Mouse (Mus musculus) adrenal gland, adult 2 months (tissue): Measurements from ENCODE around the gene Slc26a5. TPM values are rescaled to one million over a fixed set of nuclear protein-coding genes. Genes with fewer than 3 reads are reported as not detected.

ENCODE experiments used
- DNase-seq: peaks from one replicate; pipeline ENCODE4 v3.0.0; 2021
- long read RNA-seq: library from polyadenylated mRNA; stranded (forward); transcript quantifications from one replicate; pipeline ENCODE4 v2.0.0, GENCODE M21; 2021
- polyA plus RNA-seq: library from polyadenylated mRNA; depleted of rRNA; stranded (reverse); fragments of >200 nt; gene quantifications from 2 replicates; pipeline ENCODE4 v1.2.3, GENCODE M21; 2012; rRNA removed
- total RNA-seq, 2 experiments: library from RNA; stranded (reverse); gene quantifications; 2 replicates each; pipeline ENCODE4 v1.2.3; 2021

Gene Slc26a5
- under 1 TPM in 1 of 2 experiments, not detected in 1; 0.14 TPM for total RNA-seq
- not detected in 2 replicates for polyA plus RNA-seq
- long read RNA-seq: 0 reads

- peak; percentile 11 for DNase-seq
Measured at GRCm38 (mm10) chr5:21865346-21866107, at the start of gene Slc26a5. Slc26a5 (minus strand) TSS chr5:21865604.

GRCm38 (mm10) chr5:21914776-21915175, 49.4 kb upstream of the Slc26a5 start:
- DNase-seq: peak; percentile 61

GRCm38 (mm10) chr5:21912835-21913530, 47.6 kb upstream of the Slc26a5 start:
- DNase-seq: no peak

GRCm38 (mm10) chr5:21910726-21911125, 45.3 kb upstream of the Slc26a5 start:
- DNase-seq: no peak

GRCm38 (mm10) chr5:21909713-21910112, 44.3 kb upstream of the Slc26a5 start:
- DNase-seq: no peak

GRCm38 (mm10) chr5:21901411-21901810, 36.0 kb upstream of the Slc26a5 start:
- peak; percentile 80 for DNase-seq

- DNase-seq: peak; percentile 41
Measured at GRCm38 (mm10) chr5:21900891-21901290, 35.5 kb upstream of the Slc26a5 start.

- no peak for DNase-seq
Measured at GRCm38 (mm10) chr5:21898875-21899274, 33.5 kb upstream of the Slc26a5 start.

GRCm38 (mm10) chr5:21896586-21896985, 31.2 kb upstream of the Slc26a5 start:
- peak; percentile 37 for DNase-seq

- DNase-seq: no peak
Measured at GRCm38 (mm10) chr5:21894168-21894567, 28.8 kb upstream of the Slc26a5 start.

GRCm38 (mm10) chr5:21866750-21867149, 1.3 kb upstream of the Slc26a5 start:
- DNase-seq: no peak

- peak; percentile 10 for DNase-seq
Measured at GRCm38 (mm10) chr5:21866311-21866712, 908 bp upstream of the Slc26a5 start.

GRCm38 (mm10) chr5:21858653-21859052, 6.8 kb downstream of the Slc26a5 start:
- DNase-seq: no peak

- DNase-seq: no peak
Measured at GRCm38 (mm10) chr5:21851679-21852340, 13.6 kb downstream of the Slc26a5 start.

GRCm38 (mm10) chr5:21847438-21847837, 18.0 kb downstream of the Slc26a5 start:
- no peak for DNase-seq

- no peak for DNase-seq
Measured at GRCm38 (mm10) chr5:21846616-21847290, 18.7 kb downstream of the Slc26a5 start.

GRCm38 (mm10) chr5:21844676-21845075, 20.7 kb downstream of the Slc26a5 start:
- no peak for DNase-seq

GRCm38 (mm10) chr5:21831761-21832160, 33.6 kb downstream of the Slc26a5 start:
- DNase-seq: no peak

- no peak for DNase-seq
Measured at GRCm38 (mm10) chr5:21828855-21829254, 36.5 kb downstream of the Slc26a5 start.

GRCm38 (mm10) chr5:21827643-21828042, 37.8 kb downstream of the Slc26a5 start:
- DNase-seq: no peak

GRCm38 (mm10) chr5:21826370-21826769, 39.0 kb downstream of the Slc26a5 start:
- no peak for DNase-seq

GRCm38 (mm10) chr5:21813994-21814393, 51.4 kb downstream of the Slc26a5 start:
- DNase-seq: peak; percentile 16
